Mouse (Mus musculus) heart, postnatal 14 days (tissue): ENCODE measurements around the gene Med13l. TPM values are rescaled to one million over a fixed set of nuclear protein-coding genes. Genes with fewer than 3 reads are reported as not detected.
A peak's percentile ranks its signal among the peaks of the same experiment; 100 is the strongest.
"Not testable (repeated sequence)": the region's sequence is repeated elsewhere in the genome, so short reads cannot be mapped to it uniquely, and the experiment has no call there.

ENCODE experiments used
- DNase-seq, 2 experiments: peaks; one replicate each; pipeline ENCODE4 v3.0.0; 2021 to 2022
- intact Hi-C: fragments of 180-260 bp; cut with DNase I; formaldehyde crosslinking; loops from one replicate; pipeline ENCODE4 v1.15.1; 2025
- total RNA-seq, 2 experiments: library from RNA; stranded (reverse); gene quantifications; 2 replicates each; pipeline ENCODE4 v1.2.3; 2021

The Med13l gene
- total RNA-seq, 2 experiments from 2014 or later: 33.0 to 34.8 TPM

- no peak for DNase-seq
- intact Hi-C loops: no loop called here
Observed at GRCm38 (mm10) chr5:118650007-118650548, 89.6 kb downstream of the Med13l start.

DNA sequence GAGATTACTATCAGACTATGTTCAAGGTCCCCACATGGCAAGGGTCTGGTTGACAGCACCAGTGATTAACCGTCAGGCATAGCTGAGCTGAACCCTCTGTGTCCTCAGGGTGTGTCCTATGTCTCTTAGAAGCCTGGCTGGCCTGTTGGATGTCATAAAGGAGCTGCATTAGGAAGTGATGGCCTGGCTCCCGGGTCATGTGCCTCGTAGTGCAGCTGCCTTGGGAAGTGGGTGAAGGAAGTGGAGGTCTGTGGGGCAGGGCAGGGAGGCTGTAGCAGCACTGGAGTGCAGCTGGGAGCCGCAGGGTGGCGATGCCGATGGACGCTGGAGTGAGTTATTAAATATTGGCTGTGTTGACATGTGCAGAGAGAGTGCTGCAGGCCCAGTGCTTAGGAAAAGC lies 90.3 kb downstream of the Med13l start:
- intact Hi-C loops: no loop called here
- DNase-seq: peak in 1 of 2 experiments; percentile 31

- intact Hi-C loops: no loop called here
- DNase-seq: no peak
Observed at GRCm38 (mm10) chr5:118652611-118653010, 92.1 kb downstream of the Med13l start.

DNA sequence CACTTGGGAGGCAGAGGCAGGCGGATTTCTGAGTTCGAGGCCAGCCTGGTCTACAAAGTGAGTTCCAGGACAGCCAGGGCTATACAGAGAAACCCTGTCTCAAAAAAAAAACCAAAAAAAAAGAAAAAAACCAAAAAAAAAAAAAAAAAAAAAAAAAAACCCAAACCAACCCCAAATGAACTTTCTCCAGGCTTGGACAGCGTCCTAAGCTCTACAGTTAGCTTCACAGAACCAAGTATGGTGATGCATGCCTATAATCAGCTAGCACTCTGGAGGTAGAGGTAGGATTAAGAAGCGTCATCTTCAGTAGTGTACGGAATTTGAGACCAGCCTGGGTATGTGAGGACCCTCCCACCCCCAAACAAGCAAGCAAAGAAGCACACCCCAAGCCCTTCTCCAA lies 92.6 kb downstream of the Med13l start:
- DNase-seq, intact Hi-C loops: not testable (repeated sequence)

DNA sequence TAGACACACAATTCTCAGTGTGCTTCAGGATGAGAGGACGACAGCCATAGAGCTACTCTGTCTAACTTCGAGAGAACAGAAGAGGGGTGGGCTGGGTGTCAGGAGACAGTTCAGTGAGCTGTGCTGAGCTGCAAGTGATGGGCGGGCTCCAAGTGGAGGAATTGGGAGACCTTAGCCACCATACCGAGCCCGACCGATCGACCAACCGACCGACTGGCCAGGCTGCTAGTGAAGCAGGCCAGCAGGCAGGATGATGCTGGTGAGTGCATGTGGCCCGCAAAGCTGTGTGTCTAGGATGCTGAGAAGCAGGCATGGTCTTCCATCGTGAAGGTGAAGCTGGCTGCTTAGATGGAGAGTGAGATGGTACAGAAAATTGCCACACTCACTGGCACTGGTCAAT lies 94.1 kb downstream of the Med13l start:
- DNase-seq: no peak
- intact Hi-C loops: loop anchor here (2.0 kb wide), 3 partner anchors 60 to 386 kb away; no protein-coding TSS in a partner anchor

DNA sequence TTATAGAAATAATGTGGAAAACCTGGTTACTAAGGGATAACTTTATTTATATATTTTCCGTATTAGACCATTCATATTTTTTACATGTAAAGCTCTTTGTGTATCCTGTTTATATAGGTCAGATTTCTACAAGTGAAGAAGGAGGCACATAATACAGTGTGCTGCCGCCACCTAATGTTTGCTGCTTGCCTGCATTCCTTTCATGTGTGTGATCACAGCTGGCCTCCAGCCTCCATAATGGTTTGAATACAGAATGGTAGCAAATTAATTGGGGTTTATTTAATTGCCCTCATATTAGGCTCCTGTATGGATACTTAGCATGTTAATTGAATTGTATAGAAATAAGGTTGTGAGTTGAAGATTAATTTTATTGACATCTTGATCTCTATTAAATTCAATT lies 94.5 kb downstream of the Med13l start:
- DNase-seq: peak; percentile 47 to 58
- intact Hi-C loops: loop anchor here (2.0 to 5.0 kb wide), 4 partner anchors 52 to 386 kb away; no protein-coding TSS in a partner anchor

DNA sequence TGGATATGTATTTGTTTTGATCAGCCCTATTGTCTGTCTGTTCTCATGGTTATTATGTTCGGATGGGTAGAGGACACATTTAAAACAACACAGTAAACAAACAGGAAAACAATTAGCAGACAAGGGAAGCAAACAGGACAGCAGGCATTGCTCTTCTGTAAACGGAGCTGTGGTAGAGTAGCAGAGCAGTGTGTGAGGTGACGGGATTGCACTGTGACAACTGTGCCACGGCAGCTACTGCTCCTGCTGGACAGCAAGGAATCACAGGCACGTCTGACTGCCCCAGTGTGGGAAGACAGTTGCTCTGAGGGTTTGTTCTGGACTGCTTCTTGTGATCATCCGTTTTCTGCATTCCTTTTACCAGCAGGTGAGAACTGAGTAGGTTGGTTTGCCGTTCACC lies 94.9 kb downstream of the Med13l start:
- DNase-seq: no peak

DNA sequence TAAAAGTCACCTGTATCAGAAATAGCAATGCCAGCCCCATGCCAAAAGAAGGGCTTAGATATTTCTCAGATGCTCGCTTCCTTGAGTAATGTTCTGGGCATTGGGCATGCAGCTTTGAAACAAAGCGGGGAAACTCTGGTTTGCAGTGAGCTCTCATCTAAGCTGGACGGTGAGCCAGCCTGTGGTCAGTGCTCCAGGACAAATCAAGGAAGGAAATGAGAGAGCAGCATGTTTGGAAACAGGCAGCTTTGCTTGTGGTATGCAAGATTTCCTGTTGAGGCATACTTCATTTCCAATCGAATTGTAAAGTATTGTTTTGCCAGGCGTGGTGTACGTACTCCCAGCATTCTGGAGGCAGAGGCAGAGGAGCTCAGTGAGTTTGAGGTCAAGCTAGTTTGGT lies 95.5 kb downstream of the Med13l start:
- intact Hi-C loops: loop anchor here (2.0 to 5.0 kb wide), 4 partner anchors 51 to 387 kb away; no protein-coding TSS in a partner anchor
- DNase-seq: no peak

More for the DNA sequence above, 94.9 kb downstream of the Med13l start:
- intact Hi-C loops: loop anchor here (2.0 to 5.0 kb wide), 4 partner anchors 52 to 387 kb away; no protein-coding TSS in a partner anchor

GRCm38 (mm10) chr5:118658256-118658837 lies 97.9 kb downstream of the Med13l start:
- intact Hi-C loops: loop anchor here (5.0 kb wide), 1 partner anchor 49 kb away; no protein-coding TSS in a partner anchor
- no peak for DNase-seq

DNA sequence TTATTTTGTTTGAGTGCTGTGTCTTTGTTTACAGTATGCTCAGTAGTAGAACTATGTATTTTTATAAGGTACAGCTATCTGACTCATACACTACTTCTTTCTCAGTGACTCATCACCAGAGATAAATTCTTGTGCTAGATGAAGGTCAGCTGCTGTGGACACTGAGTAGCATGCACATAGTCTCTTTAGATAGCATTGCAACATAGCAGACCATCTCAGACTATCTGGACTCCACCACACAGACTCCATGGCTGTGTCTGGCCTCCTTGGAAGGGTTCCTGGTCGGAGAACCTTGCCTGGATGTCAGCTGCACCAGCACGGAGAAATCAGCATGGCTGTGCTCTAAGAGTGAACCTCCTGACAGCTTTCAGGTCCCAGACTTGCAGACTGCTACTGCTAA lies 99.2 kb downstream of the Med13l start:
- peak in 1 of 2 experiments; percentile 51 for DNase-seq
- intact Hi-C loops: loop anchor here (5.0 kb wide), 1 partner anchor 48 kb away; no protein-coding TSS in a partner anchor

GRCm38 (mm10) chr5:118661751-118662150 lies 101.3 kb downstream of the Med13l start:
- intact Hi-C loops: no loop called here
- no peak for DNase-seq

DNA sequence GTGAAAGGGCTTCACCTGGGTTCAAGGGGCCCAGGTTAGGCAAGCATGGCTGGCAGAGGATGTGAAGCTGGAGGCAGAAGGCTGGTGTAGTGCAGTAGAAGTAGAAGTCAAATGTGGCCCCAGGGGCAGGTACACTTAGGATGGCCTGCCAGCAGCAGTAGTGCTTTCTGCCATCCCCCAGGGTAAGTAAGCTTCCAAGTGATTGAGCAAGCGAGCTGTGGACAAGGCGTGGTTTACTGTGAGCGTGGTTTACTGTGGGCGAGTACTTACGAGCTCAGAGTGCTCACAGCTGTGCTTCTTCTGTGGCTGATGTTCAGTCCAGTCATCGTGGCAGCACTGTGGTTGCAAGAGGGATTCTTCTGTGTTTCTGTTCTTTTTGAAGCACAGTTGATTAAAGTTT lies 103.5 kb downstream of the Med13l start:
- peak; percentile 49 to 57 for DNase-seq
- intact Hi-C loops: no loop called here

GRCm38 (mm10) chr5:118665023-118665422 lies 104.5 kb downstream of the Med13l start:
- intact Hi-C loops: no loop called here
- no peak for DNase-seq

- intact Hi-C loops: no loop called here
- no peak for DNase-seq
Observed at GRCm38 (mm10) chr5:118666437-118667207, 106.1 kb downstream of the Med13l start.

GRCm38 (mm10) chr5:118667863-118668262 lies 107.4 kb downstream of the Med13l start:
- intact Hi-C loops: no loop called here
- DNase-seq: no peak

- DNase-seq: no peak
- intact Hi-C loops: no loop called here
Observed at GRCm38 (mm10) chr5:118668931-118669330, 108.5 kb downstream of the Med13l start.

GRCm38 (mm10) chr5:118672111-118672510 lies 111.6 kb downstream of the Med13l start:
- no peak for DNase-seq
- intact Hi-C loops: no loop called here

GRCm38 (mm10) chr5:118673859-118674258 lies 113.4 kb downstream of the Med13l start:
- no peak for DNase-seq
- intact Hi-C loops: no loop called here

DNA sequence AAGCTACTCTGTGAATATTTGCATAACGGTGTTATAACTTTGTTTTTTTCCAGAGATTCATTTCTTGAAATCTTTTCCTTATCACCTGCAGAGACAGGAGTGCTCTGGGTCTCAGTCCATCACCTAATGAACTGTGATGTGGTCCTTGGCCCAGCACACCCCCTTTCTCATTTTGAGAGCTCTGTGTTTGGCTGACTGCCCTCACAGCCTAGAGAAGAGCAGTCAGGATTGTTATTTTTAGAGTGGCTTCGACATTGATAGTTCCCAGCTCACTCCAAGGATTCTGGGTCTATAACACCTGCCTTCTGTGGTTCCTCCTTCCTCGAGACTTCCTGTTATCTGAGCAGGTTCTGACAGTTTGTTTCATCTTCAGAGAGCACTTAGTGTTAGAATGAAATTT lies 113.8 kb downstream of the Med13l start:
- intact Hi-C loops: no loop called here
- peak in 1 of 2 experiments; percentile 59 for DNase-seq

GRCm38 (mm10) chr5:118675697-118676096 lies 115.2 kb downstream of the Med13l start:
- intact Hi-C loops: no loop called here
- DNase-seq: no peak
